Mouse (Mus musculus) megakaryocyte, embryonic 14.5 days (primary cell): ENCODE measurements around the gene Dguok.

ENCODE experiments used
- FLI1 ChIP-seq: IDR thresholded peaks from 2 replicates; pipeline ENCODE4 v1.6.1; 2012; ENCODE audit warnings: low read length, inconsistent platforms, mixed read lengths
- GATA1 ChIP-seq: IDR thresholded peaks from 3 replicates; pipeline ENCODE4 v1.6.1; 2012; ENCODE audit warnings: mixed read lengths, low read length, inconsistent platforms, borderline replicate concordance

DNA sequence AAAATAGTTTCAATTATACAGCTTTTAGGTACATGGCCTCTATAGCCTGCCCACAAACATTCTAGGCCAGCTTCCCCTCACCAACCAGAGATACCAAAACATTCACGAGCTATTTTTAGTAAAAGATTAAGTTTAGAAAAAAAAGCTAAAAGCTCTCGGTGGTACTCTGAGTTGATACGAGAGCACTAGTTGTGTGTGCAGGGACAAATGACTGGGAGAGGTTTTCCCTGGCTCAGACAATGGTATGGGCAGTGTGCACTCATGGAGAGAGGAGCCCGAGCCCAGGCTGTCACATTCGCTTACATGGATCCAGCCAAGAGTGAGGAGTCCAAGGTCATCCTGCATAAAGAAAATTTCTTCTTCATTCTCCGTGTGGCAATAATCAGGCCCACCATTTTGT lies 49.2 kb upstream of the Dguok start:
- TF ChIP-seq GATA1 = no peak
- no peak for TF ChIP-seq FLI1
